ENCODE assay signal across 15 mouse cellular contexts in genomic region chr19:47489233-47489632, GRCm38 (mm10). TPM values are rescaled to one million over a fixed set of nuclear protein-coding genes. Genes with fewer than 3 reads are reported as not detected.
DNase-seq lines count a peak whose midpoint lies in the region; ATAC-seq and TF ChIP-seq lines count a peak whose summit lies in the region.
"Had no signal": no experiment of that assay in that cellular context is flagged by ENCODE, and none has a peak within 500 bp of the region (broad histone marks: within the 10 kb centered on the region; RNA-seq: fewer than 3 reads in every experiment).

No protein-coding gene starts in this region.

- H3K4me2 ChIP-seq in kidney, postnatal 0 days (ENCODE audit: low read length), result no peak overlapping the region
- H3K4me2 ChIP-seq in stomach, postnatal 0 days (replicated peaks; ENCODE audit: low read depth), result no peak overlapping the region
- H3K4me2 ChIP-seq: forebrain, embryonic 12.5 days; intestine, embryonic 15.5 days; limb, embryonic 13.5 days; midbrain, embryonic 12.5 days had no signal

- no peaks in the 10 kb centered on the region for H3K36me3 ChIP-seq in kidney, postnatal 0 days (ENCODE audit: insufficient read depth, low read length)
- H3K36me3 ChIP-seq in testis, adult 2 months (ENCODE audit: control insufficient read depth, insufficient read depth, low read length), result no peaks in the 10 kb centered on the region
- no peaks in the 10 kb centered on the region for H3K36me3 ChIP-seq in MEL (ENCODE audit: control insufficient read depth in 1 of 2, insufficient read depth in 2 of 2, low read length in 2 of 2)
- no peaks in the 10 kb centered on the region for H3K36me3 ChIP-seq in stomach, postnatal 0 days (ENCODE audit: control insufficient read depth, insufficient read depth, low read length)
- H3K36me3 ChIP-seq: forebrain, embryonic 12.5 days; intestine, embryonic 15.5 days; limb, embryonic 13.5 days; midbrain, embryonic 12.5 days had no signal

- no peaks in the 10 kb centered on the region for H3K27me3 ChIP-seq in kidney, postnatal 0 days (ENCODE audit: insufficient read depth, low read length)
- H3K27me3 ChIP-seq in testis, adult 2 months (ENCODE audit: control insufficient read depth, insufficient read depth, low read length), result no peaks in the 10 kb centered on the region
- H3K27me3 ChIP-seq in MEL (ENCODE audit: control insufficient read depth in 1 of 2, insufficient read depth in 2 of 2, low read length in 2 of 2), result peaks cover 0 to 1% of the 10 kb centered on the region in 2 experiments; a peak in 1 of 4 replicates
- no peaks in the 10 kb centered on the region for H3K27me3 ChIP-seq in stomach, postnatal 0 days (ENCODE audit: control insufficient read depth, insufficient read depth, low read length)
- H3K27me3 ChIP-seq: CH12.LX; forebrain, embryonic 12.5 days; intestine, embryonic 15.5 days; limb, embryonic 13.5 days; midbrain, embryonic 12.5 days had no signal

- H3K79me2 ChIP-seq in MEL (ENCODE audit: control insufficient read depth, insufficient read depth, low read length, poor library complexity), result no peaks in the 10 kb centered on the region

- H3K4me1 ChIP-seq in kidney, postnatal 0 days (replicated peaks; ENCODE audit: insufficient read depth, low read length), result peaks cover 6% of the 10 kb centered on the region; the same call in 1 of the 2 replicates
- no peaks in the 10 kb centered on the region; the same call in 1 of the 2 replicates for H3K4me1 ChIP-seq in testis, adult 2 months (ENCODE audit: control insufficient read depth, insufficient read depth, low read length)
- no peaks in the 10 kb centered on the region for H3K4me1 ChIP-seq in MEL (ENCODE audit: control insufficient read depth in 1 of 2, insufficient read depth in 2 of 2, low read length in 2 of 2)
- H3K4me1 ChIP-seq in stomach, postnatal 0 days (replicated peaks; ENCODE audit: control insufficient read depth, insufficient read depth), result 0 out of 2 replicates have a peak, but pooled peaks cover 2% of the 10 kb centered on the region

- H3K4me3 ChIP-seq in kidney, postnatal 0 days (replicated peaks; ENCODE audit: low read depth, low read length), result no peak overlapping the region
- H3K4me3 ChIP-seq in testis, adult 2 months (ENCODE audit: control insufficient read depth, low read depth, low read length), result no peak overlapping the region
- H3K4me3 ChIP-seq in MEL (ENCODE audit: control insufficient read depth in 1 of 2, insufficient read depth in 1 of 2, low read depth in 2 of 2, low read length in 2 of 2), result no peak overlapping the region
- no peak overlapping the region for H3K4me3 ChIP-seq in stomach, postnatal 0 days (ENCODE audit: low read depth, low read length)
- H3K4me3 ChIP-seq: forebrain, embryonic 12.5 days; intestine, embryonic 15.5 days; limb, embryonic 13.5 days; midbrain, embryonic 12.5 days; myocyte had no signal

- 87% methylated on average over 3 of the region's 3 CpGs for WGBS in kidney, postnatal 0 days
- 92% methylated on average over 3 of the region's 3 CpGs for WGBS in stomach, postnatal 0 days

- no peak for TF ChIP-seq EP300 in MEL (IDR thresholded peaks at IDR 0.05; ENCODE audit: low read depth in 1 of 2, low read length in 2 of 2)
- TF ChIP-seq EP300 in stomach, postnatal 0 days (optimal IDR thresholded peaks at IDR 0.05), result no peak

- no peak for TF ChIP-seq RAD21 in MEL (IDR thresholded peaks at IDR 0.05; ENCODE audit: low read depth, low read length)

- H3K9me3 ChIP-seq in kidney, postnatal 0 days (replicated peaks; ENCODE audit: low read length), result no peaks in the 10 kb centered on the region
- H3K9me3 ChIP-seq in MEL (replicated peaks; ENCODE audit: insufficient read depth, low read length), result no peaks in the 10 kb centered on the region
- no peaks in the 10 kb centered on the region for H3K9me3 ChIP-seq in stomach, postnatal 0 days (ENCODE audit: control insufficient read depth, low read length)
- H3K9me3 ChIP-seq: forebrain, embryonic 12.5 days; intestine, embryonic 15.5 days; limb, embryonic 13.5 days had no signal

- TF ChIP-seq POLR2A in testis, adult 2 months (IDR thresholded peaks at IDR 0.05; ENCODE audit: control insufficient read depth, low read depth, low read length), result no peak
- TF ChIP-seq POLR2A in MEL (IDR thresholded peaks at IDR 0.05; ENCODE audit: control insufficient read depth in 1 of 2, insufficient read depth in 1 of 2, low read depth in 1 of 2, low read length in 2 of 2, poor library complexity in 1 of 2), result no peak

- DNase-seq in kidney, postnatal 0 days (ENCODE audit: low spot score), result no peak
- DNase-seq in kidney, postnatal 36 days, result no peak
- no peak for DNase-seq in testis, postnatal 10 days (ENCODE audit: low spot score)
- peak; percentile 20 for DNase-seq in MEL (ENCODE audit: low read depth, low spot score)
- DNase-seq in stomach, postnatal 0 days (ENCODE audit: low spot score), result no peak
- DNase-seq in embryo, embryonic 11 days, result no peak
- DNase-seq: cerebellum, postnatal 14 days; thymus, postnatal 14 days had no signal

- no peak for ATAC-seq in kidney, postnatal 0 days (replicated peaks; ENCODE audit: low FRiP score, low read depth)
- ATAC-seq in stomach, postnatal 0 days (ENCODE audit: low FRiP score, low TSS enrichment), result no peak
- ATAC-seq: intestine, embryonic 15.5 days had no signal

- H3K9ac ChIP-seq in kidney, postnatal 0 days (ENCODE audit: low read depth, low read length), result no peak overlapping the region
- H3K9ac ChIP-seq in MEL (ENCODE audit: control insufficient read depth, low read depth, low read length, poor library complexity, severe bottlenecking), result no peak overlapping the region
- H3K9ac ChIP-seq in stomach, postnatal 0 days (ENCODE audit: low read length), result no peak overlapping the region
- H3K9ac ChIP-seq: forebrain, embryonic 12.5 days; intestine, embryonic 15.5 days; limb, embryonic 13.5 days; midbrain, embryonic 12.5 days had no signal

- H3K27ac ChIP-seq in kidney, postnatal 0 days, result no peak overlapping the region
- no peak overlapping the region for H3K27ac ChIP-seq in testis, adult 2 months (ENCODE audit: control insufficient read depth, insufficient read depth, low read depth, low read length)
- no peak overlapping the region for H3K27ac ChIP-seq in MEL (ENCODE audit: control insufficient read depth, low read depth, low read length)
- H3K27ac ChIP-seq in stomach, postnatal 0 days (replicated peaks), result no peak overlapping the region
- H3K27ac ChIP-seq: forebrain, embryonic 12.5 days; intestine, embryonic 15.5 days; limb, embryonic 13.5 days; midbrain, embryonic 12.5 days had no signal

- TF ChIP-seq CTCF in kidney, postnatal 0 days (IDR thresholded peaks at IDR 0.05; ENCODE audit: low read depth), result peak; percentile 25; the same call in 1 of the 2 replicates
- TF ChIP-seq CTCF in testis, adult 2 months (IDR thresholded peaks at IDR 0.05; ENCODE audit: control insufficient read depth, insufficient read depth, insufficient replicate concordance, low read depth, low read length), result peak; percentile 38; the same call in 1 of the 2 replicates
- peak; percentile 41 to 63 (median 48) for TF ChIP-seq CTCF in MEL (IDR thresholded peaks at IDR 0.05 in 2 of 3, conservative IDR thresholded peaks at IDR 0.05 in 1 of 3; ENCODE audit: control insufficient read depth in 1 of 3, insufficient read depth in 1 of 3, low read depth in 2 of 3, low read length in 3 of 3, poor library complexity in 1 of 3, severe bottlenecking in 1 of 3)
- TF ChIP-seq CTCF in stomach, postnatal 0 days (IDR thresholded peaks at IDR 0.05; ENCODE audit: low read depth), result peak; percentile 42

TF ChIP-seq in MEL, 35 proteins besides CTCF, POLR2A, EP300 and RAD21:
- TF ChIP-seq TCF12 (IDR thresholded peaks at IDR 0.05; ENCODE audit: low read depth, low read length) (no peak), SMC3 (IDR thresholded peaks at IDR 0.05; ENCODE audit: low read depth, low read length) (peak; percentile 20; the same call in 1 of the 2 replicates)

RNA-seq across cellular contexts. Expression of gene Sh3pxd2a, which starts 25.0 kb away (rescaled TPM):
- 4.1 TPM in 2 replicates for polyA plus RNA-seq in kidney, postnatal 0 days (2015; fragmentation: Nextera tagmentation; extraction: Ambion mirVana)
- 1.2 and 1.6 TPM in 2 replicates for polyA plus RNA-seq in testis, adult 2 months (2012; rRNA removed)
- 3.7 and 3.9 TPM in 2 replicates for total RNA-seq in MEL (2012; rRNA removed)
- 10 to 100 TPM in 1 of 2 experiments, not detected in 1; 11.3 TPM for polyA plus RNA-seq in MEL (2012; ENCODE audit: insufficient read depth in 1 of 2, insufficient read length in 2 of 2, low read depth in 1 of 2, low replicate concordance in 2 of 2, missing spikeins in 1 of 2)
- 3.7 and 4.3 TPM in 2 replicates for polyA plus RNA-seq in stomach, postnatal 0 days (2015; fragmentation: Nextera tagmentation; extraction: Ambion mirVana)

RNA-seq across cellular contexts. Expression of gene Stn1, which starts 48.1 kb away (rescaled TPM):
- 31.5 and 33.9 TPM in 2 replicates for polyA plus RNA-seq in kidney, postnatal 0 days (2015; fragmentation: Nextera tagmentation; extraction: Ambion mirVana)
- 19.6 and 27.2 TPM in 2 replicates for polyA plus RNA-seq in testis, adult 2 months (2012; rRNA removed)
- 9.7 and 10.2 TPM in 2 replicates for total RNA-seq in MEL (2012; rRNA removed)
- polyA plus RNA-seq in MEL (2012; ENCODE audit: insufficient read depth in 1 of 2, insufficient read length in 2 of 2, low read depth in 1 of 2, low replicate concordance in 2 of 2, missing spikeins in 1 of 2), result 10 to 100 TPM in 1 of 2 experiments, not detected in 1; 13.6 TPM
- 25.9 and 28.5 TPM in 2 replicates for polyA plus RNA-seq in stomach, postnatal 0 days (2015; fragmentation: Nextera tagmentation; extraction: Ambion mirVana)
